Mouse (Mus musculus): ENCODE data around the gene Gramd4.

DNA sequence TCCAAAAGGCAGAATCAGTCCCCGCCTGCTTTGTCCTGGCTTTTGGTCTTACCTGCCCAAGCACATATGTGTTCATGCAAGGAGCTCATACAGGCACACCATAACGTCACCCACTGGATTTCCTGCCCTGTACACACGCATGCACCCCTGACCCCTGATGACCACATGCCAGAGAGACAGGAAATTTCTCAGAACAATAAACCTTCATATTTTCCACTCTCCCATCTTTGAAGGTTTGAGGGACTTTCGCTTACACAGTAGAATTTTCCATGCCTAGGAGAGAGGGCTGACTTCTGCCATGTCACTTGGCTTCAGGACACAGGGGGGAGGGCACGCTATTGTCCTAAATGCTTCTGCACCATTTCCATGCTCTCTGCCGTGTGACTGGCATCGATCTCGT is 37.5 kb upstream of the Gramd4 start:
- no peak for TF ChIP-seq CTCF (IDR thresholded peaks at IDR 0.05; ENCODE audit: control insufficient read depth, insufficient read depth, low read length)
- TF ChIP-seq POLR2A (IDR thresholded peaks at IDR 0.05; ENCODE audit: borderline replicate concordance, control insufficient read depth, low read depth, low read length), result no peak
